Comparison of ENCODE assay signal across 8 mouse cellular contexts in the genomic region with DNA sequence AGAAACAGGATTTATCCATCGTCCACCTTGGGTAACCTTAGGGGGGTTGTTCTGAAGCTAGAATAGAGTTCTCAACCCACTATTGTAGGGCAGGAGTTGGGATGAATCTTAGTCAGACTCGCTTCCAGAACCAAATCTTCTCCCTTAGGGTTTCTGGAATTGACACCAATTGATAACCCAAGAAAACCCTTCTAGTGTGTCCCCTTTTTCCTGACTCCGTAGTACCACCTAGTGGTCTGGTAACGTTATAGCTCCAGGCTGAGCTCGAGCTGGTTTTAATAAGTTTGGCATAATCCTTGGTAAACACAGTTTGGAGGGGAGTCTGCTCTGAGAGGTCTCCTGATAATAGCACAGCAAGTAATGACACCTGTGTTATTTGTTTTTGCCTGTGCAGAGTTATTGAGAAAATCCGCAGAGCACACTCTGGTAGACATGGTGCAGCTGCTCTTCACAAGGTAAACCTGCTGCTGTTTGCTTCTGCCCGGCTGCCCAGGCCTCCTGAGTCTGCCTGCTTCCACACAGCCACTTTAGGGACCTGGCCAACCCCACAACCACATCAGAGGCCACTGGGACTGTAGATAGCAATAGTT. TPM values are rescaled to one million over a fixed set of nuclear protein-coding genes. Genes with fewer than 3 reads are reported as not detected.
A peak's percentile ranks its signal among the peaks of the same experiment; 100 is the strongest.
DNase-seq lines count a peak whose midpoint lies in the region; ATAC-seq and TF ChIP-seq lines count a peak whose summit lies in the region.

No protein-coding gene starts in this region.

- no peaks in the 10 kb centered on the region for H3K9me3 ChIP-seq in limb, embryonic 14.5 days (ENCODE audit: control insufficient read depth, low read length)

- peaks cover 71% of the 10 kb centered on the region for H3K36me3 ChIP-seq in limb, embryonic 14.5 days (ENCODE audit: control insufficient read depth, insufficient read depth, low read length)
- peaks cover 4% of the 10 kb centered on the region; the same call in 1 of the 2 replicates for H3K36me3 ChIP-seq in splenic B cell, adult 2 months (ENCODE audit: control insufficient read depth, insufficient read depth, low read length, poor library complexity, severe bottlenecking)

- H3K4me1 ChIP-seq in limb, embryonic 14.5 days (ENCODE audit: control insufficient read depth, insufficient read depth, low read length), result no peaks in the 10 kb centered on the region

- no peak for ATAC-seq in Patski
- ATAC-seq in limb, embryonic 14.5 days (ENCODE audit: low FRiP score, low read depth), result no peak

- no peak for TF ChIP-seq POLR2A in limb, embryonic 14.5 days (IDR thresholded peaks at IDR 0.05; ENCODE audit: borderline replicate concordance, extremely low read depth, insufficient read depth, insufficient read length)

- intact Hi-C loops in left cerebral cortex, adult 2 months (cut with DNase I), result loop anchor here (1.0 to 5.0 kb wide), 2 partner anchors 119 to 167 kb away; no protein-coding TSS in a partner anchor

- 43% methylated on average over 7 of the region's 7 CpGs for WGBS in limb, embryonic 14.5 days

- H3K27ac ChIP-seq in left cerebral cortex, adult 2 months, result no peak overlapping the region
- H3K27ac ChIP-seq in limb, embryonic 14.5 days (replicated peaks; ENCODE audit: low read depth, low read length), result no peak overlapping the region

- in situ Hi-C loops in Patski (cut with MboI; ENCODE audit: low pct_unique_long_range_greater_than_20kb), result no loop called here

- POLR2A ChIA-PET in Patski (lab: Charles Lee), result no interaction called here

- no peaks in the 10 kb centered on the region for H3K27me3 ChIP-seq in Patski
- H3K27me3 ChIP-seq in limb, embryonic 14.5 days (ENCODE audit: control insufficient read depth, insufficient read depth, low read length), result no peaks in the 10 kb centered on the region
- no peaks in the 10 kb centered on the region for H3K27me3 ChIP-seq in splenic B cell, adult 2 months (ENCODE audit: control insufficient read depth, insufficient read depth, low read length, poor library complexity, severe bottlenecking)

- TF ChIP-seq CTCF in left cerebral cortex, adult 2 months (IDR thresholded peaks at IDR 0.05), result peak; percentile 94
- peak; percentile 82 for TF ChIP-seq CTCF in Patski (IDR thresholded peaks at IDR 0.05)

- no peak overlapping the region for H3K4me2 ChIP-seq in limb, embryonic 14.5 days (replicated peaks; ENCODE audit: low read depth, low read length, severe bottlenecking)

- DNase-seq in adrenal gland, postnatal 10 days, result peak; percentile 45
- DNase-seq in adrenal gland, adult 18-20 months (ENCODE audit: low spot score in 2 of 2), result no peak
- DNase-seq in left cerebral cortex, adult 2 months (ENCODE audit: extremely low spot score in 1 of 2, low spot score in 2 of 2), result no peak
- no peak for DNase-seq in left cerebral cortex, adult 11 months (ENCODE audit: low spot score)
- no peak for DNase-seq in Patski (ENCODE audit: low read depth, low spot score)
- DNase-seq in embryo, embryonic 9.5 days (ENCODE audit: extremely low spot score), result peak; percentile 55
- peak; percentile 55 for DNase-seq in limb, embryonic 14.5 days (ENCODE audit: low spot score)
- peak; percentile 70 for DNase-seq in splenic B cell, adult 2 months (ENCODE audit: low read depth, low spot score)

- no peak overlapping the region for H3K4me3 ChIP-seq in left cerebral cortex, adult 2 months
- no peak overlapping the region for H3K4me3 ChIP-seq in limb, embryonic 14.5 days (replicated peaks; ENCODE audit: low read length)

- no peak overlapping the region for H3K9ac ChIP-seq in limb, embryonic 14.5 days (ENCODE audit: low read depth, low read length, severe bottlenecking)

- CTCF ChIA-PET in Patski (lab: Charles Lee), result interaction anchor here (0.7 to 2.9 kb wide), 8 partner anchors 9 to 117 kb away, joined by 3 to 39 read pairs (median 6); no protein-coding TSS in a partner anchor

RNA-seq across cellular contexts. Expression of a gene that starts 49.9 kb away (rescaled TPM):
- total RNA-seq in adrenal gland, postnatal 10 days (2021), result 10 to 100 TPM; 20.8 to 24.2 TPM
- total RNA-seq in adrenal gland, adult 18-20 months (2021), result 10 to 100 TPM; 40.4 to 42.8 TPM
- total RNA-seq in left cerebral cortex, adult 2 months (2021), result 1 to 10 TPM; 2.9 to 3.3 TPM
- 48.2 TPM for polyA plus RNA-seq in Patski (2021)
- 22.2 and 28.4 TPM in 2 replicates for polyA plus RNA-seq in limb, embryonic 14.5 days (2012; rRNA removed)
- 9.7 and 13.2 TPM in 2 replicates for polyA plus RNA-seq in limb, embryonic 14.5 days (2014; fragmentation: Nextera tagmentation; extraction: Ambion mirVana)

Comparison
In these comparisons a context has a peak if more than half of its experiments do, and no peak if none do; other contexts are left out.
1. DNase-seq: peak in adrenal gland, postnatal 10 days (single experiment), embryo, embryonic 9.5 days (single experiment), limb, embryonic 14.5 days (single experiment) and splenic B cell, adult 2 months (single experiment); none in adrenal gland, adult 18-20 months (0 of 2), left cerebral cortex, adult 2 months (0 of 2), left cerebral cortex, adult 11 months (single experiment) and Patski (single experiment).
2. RNA of a gene that starts 49.9 kb away (total RNA-seq): 40.4 to 42.8 TPM in adrenal gland, adult 18-20 months and 20.8 to 24.2 TPM in adrenal gland, postnatal 10 days; 2.9 to 3.3 TPM in left cerebral cortex, adult 2 months; every median in the first group is over 4 times any median in the second.